Comparison of ENCODE assay signal across 8 mouse cellular contexts in the genomic region with DNA sequence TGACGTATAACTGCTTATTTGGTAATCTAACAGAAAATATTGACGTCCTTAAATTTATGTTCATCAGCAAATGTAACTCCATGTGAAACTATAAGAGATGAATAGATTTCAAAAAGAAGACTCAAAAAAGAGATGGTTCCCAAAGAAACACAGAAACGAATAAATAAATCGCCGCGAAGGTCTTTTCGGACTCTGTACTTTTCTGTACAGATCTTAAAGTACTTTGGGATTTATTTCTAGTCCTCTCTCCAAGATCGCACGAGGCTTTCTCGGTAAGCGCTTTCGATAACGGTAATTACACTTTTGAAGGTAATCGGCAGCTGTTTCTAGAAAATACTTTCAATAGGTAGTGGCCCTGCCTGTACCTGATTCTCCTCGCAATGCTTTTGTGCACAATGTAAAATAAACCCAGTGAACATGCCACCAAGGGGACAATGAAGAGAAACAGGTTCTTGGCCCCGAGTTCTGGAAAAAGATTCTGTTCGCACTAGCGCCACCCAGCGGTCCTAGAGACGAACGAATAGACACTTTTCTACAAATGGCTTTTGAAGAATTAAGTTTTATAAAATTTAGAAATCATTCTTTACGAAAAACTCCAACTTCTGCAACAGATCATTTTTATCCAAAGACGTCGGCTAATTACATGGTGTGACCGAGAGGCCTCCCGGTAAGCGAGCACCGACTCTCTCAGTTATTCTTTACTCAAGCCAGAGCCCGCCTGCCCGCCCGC. TPM values are rescaled to one million over a fixed set of nuclear protein-coding genes. Genes with fewer than 3 reads are reported as not detected.
DNase-seq lines count a peak whose midpoint lies in the region; ATAC-seq and TF ChIP-seq lines count a peak whose summit lies in the region.

No protein-coding gene starts in this region.

- no peak for TF ChIP-seq POLR2A in ES-Bruce4 (IDR thresholded peaks at IDR 0.05; ENCODE audit: insufficient read depth, low read length)

- peak overlapping the region; percentile 78 for H3K9ac ChIP-seq in ES-Bruce4 (ENCODE audit: low read depth, poor library complexity, severe bottlenecking)
- H3K9ac ChIP-seq in limb, embryonic 12.5 days (replicated peaks), result no peak overlapping the region
- H3K9ac ChIP-seq in midbrain, embryonic 14.5 days (replicated peaks; ENCODE audit: low read length), result peak overlapping the region; percentile 46; the same call in 1 of the 2 replicates

- peak overlapping the region; percentile 85 for H3K4me2 ChIP-seq in limb, embryonic 12.5 days
- H3K4me2 ChIP-seq in midbrain, embryonic 14.5 days (ENCODE audit: low read length), result peak overlapping the region; percentile 72

- 2% methylated on average over 31 of the region's 31 CpGs for WGBS in limb, embryonic 12.5 days
- 2% methylated on average over 31 of the region's 31 CpGs for WGBS in midbrain, embryonic 14.5 days

- intact Hi-C loops in gastrocnemius, postnatal 14 days (cut with DNase I; ENCODE audit: low total_unique reads), result loop anchor here (5.0 kb wide), 1 partner anchor 263 kb away; no protein-coding TSS in a partner anchor
- intact Hi-C loops in heart, postnatal 14 days (cut with DNase I), result loop anchor here (5.0 to 10.0 kb wide), 3 partner anchors 263 to 1020 kb away; no protein-coding TSS in a partner anchor

- H3K4me1 ChIP-seq in ES-Bruce4 (ENCODE audit: control insufficient read depth, insufficient read depth, low read length), result no peaks in the 10 kb centered on the region
- H3K4me1 ChIP-seq in limb, embryonic 12.5 days (replicated peaks), result peaks cover 25% of the 10 kb centered on the region
- 0 out of 2 replicates have a peak, but pooled peaks cover 10% of the 10 kb centered on the region for H3K4me1 ChIP-seq in midbrain, embryonic 14.5 days (ENCODE audit: control insufficient read depth, insufficient read depth, low read length)

- peak overlapping the region; percentile 95 for H3K4me3 ChIP-seq in ES-Bruce4 (ENCODE audit: low read depth, low read length)
- peak overlapping the region; percentile 47 for H3K4me3 ChIP-seq in limb, embryonic 12.5 days (replicated peaks)
- peak overlapping the region; percentile 33 for H3K4me3 ChIP-seq in midbrain, embryonic 14.5 days (replicated peaks; ENCODE audit: low read depth, low read length)

- H3K36me3 ChIP-seq in ES-Bruce4 (ENCODE audit: control insufficient read depth, insufficient read depth, low read length, poor library complexity, severe bottlenecking), result no peaks in the 10 kb centered on the region
- no peaks in the 10 kb centered on the region for H3K36me3 ChIP-seq in limb, embryonic 12.5 days
- H3K36me3 ChIP-seq in midbrain, embryonic 14.5 days (ENCODE audit: control insufficient read depth, insufficient read depth, low read length), result no peaks in the 10 kb centered on the region

- no peak for ATAC-seq in limb, embryonic 12.5 days (ENCODE audit: insufficient number of reproducible peaks, insufficient read depth, low FRiP score, low TSS enrichment, low read depth)
- ATAC-seq in midbrain, embryonic 14.5 days (ENCODE audit: low FRiP score, low TSS enrichment), result no peak

- DNase-seq in gastrocnemius, postnatal 10 days, result peak; percentile 60
- no peak for DNase-seq in gastrocnemius, postnatal 14 days
- DNase-seq in embryo, embryonic 10 days (ENCODE audit: low spot score), result peak; percentile 94
- peak; percentile 53 to 69 for DNase-seq in heart, postnatal 14 days
- DNase-seq in midbrain, embryonic 14.5 days, result peak; percentile 87
- DNase-seq in frontal cortex, adult 2 months (ENCODE audit: extremely low spot score in 1 of 2, low spot score in 1 of 2), result no peak

- peak; percentile 31 for TF ChIP-seq CTCF in ES-Bruce4 (IDR thresholded peaks at IDR 0.05; ENCODE audit: low read depth, low read length)

- H3K27me3 ChIP-seq in ES-Bruce4 (ENCODE audit: control insufficient read depth, insufficient read depth, low read length, poor library complexity, severe bottlenecking), result peaks cover 37% of the 10 kb centered on the region
- peaks cover 88% of the 10 kb centered on the region for H3K27me3 ChIP-seq in limb, embryonic 12.5 days
- H3K27me3 ChIP-seq in midbrain, embryonic 14.5 days (ENCODE audit: control insufficient read depth, insufficient read depth, low read length), result peaks cover 92% of the 10 kb centered on the region

- H3K9me3 ChIP-seq in ES-Bruce4 (replicated peaks; ENCODE audit: control insufficient read depth, insufficient read depth, low read length, poor library complexity, severe bottlenecking), result no peaks in the 10 kb centered on the region
- no peaks in the 10 kb centered on the region for H3K9me3 ChIP-seq in limb, embryonic 12.5 days
- no peaks in the 10 kb centered on the region for H3K9me3 ChIP-seq in midbrain, embryonic 14.5 days (ENCODE audit: control insufficient read depth, low read length)

- TF ChIP-seq EP300 in ES-Bruce4 (IDR thresholded peaks at IDR 0.05; ENCODE audit: insufficient read depth, low read depth, low read length), result no peak

- no peak overlapping the region for H3K27ac ChIP-seq in ES-Bruce4 (ENCODE audit: insufficient read depth, low read length)
- no peak overlapping the region for H3K27ac ChIP-seq in limb, embryonic 12.5 days
- H3K27ac ChIP-seq in midbrain, embryonic 14.5 days (replicated peaks; ENCODE audit: low read depth, low read length), result peak overlapping the region; percentile 67

RNA-seq across cellular contexts. Expression of a gene that starts 1.9 kb away (rescaled TPM):
- total RNA-seq in gastrocnemius, postnatal 10 days (2021), result not detected
- total RNA-seq in gastrocnemius, postnatal 14 days (2021), result not detected
- 0.62 and 0.85 TPM in 2 replicates for polyA plus RNA-seq in ES-Bruce4 (2011; ENCODE audit: insufficient read depth, insufficient read length, low read depth, missing spikeins)
- total RNA-seq in heart, postnatal 14 days (2021), result under 1 TPM in 1 of 2 experiments, not detected in 1; 0.33 TPM
- not detected in 2 replicates for polyA plus RNA-seq in limb, embryonic 12.5 days (2016; fragmentation: Nextera tagmentation; extraction: Ambion mirVana)
- 2.4 and 3.1 TPM in 2 replicates for polyA plus RNA-seq in midbrain, embryonic 14.5 days (2014; fragmentation: Nextera tagmentation; extraction: Ambion mirVana)
- not detected in 2 replicates for polyA plus RNA-seq in frontal cortex, adult 2 months (2012; rRNA removed)

RNA-seq across cellular contexts. Expression of a gene that starts 19.1 kb away (rescaled TPM):
- not detected for total RNA-seq in gastrocnemius, postnatal 10 days (2021)
- total RNA-seq in gastrocnemius, postnatal 14 days (2021), result not detected
- 0.22 and 0.24 TPM in 2 replicates for polyA plus RNA-seq in ES-Bruce4 (2011; ENCODE audit: insufficient read depth, insufficient read length, low read depth, missing spikeins)
- not detected for total RNA-seq in heart, postnatal 14 days (2021)
- 0.09 and 0.13 TPM in 2 replicates for polyA plus RNA-seq in limb, embryonic 12.5 days (2016; fragmentation: Nextera tagmentation; extraction: Ambion mirVana)
- polyA plus RNA-seq in midbrain, embryonic 14.5 days (2014; fragmentation: Nextera tagmentation; extraction: Ambion mirVana), result 1.4 and 1.6 TPM in 2 replicates
- polyA plus RNA-seq in frontal cortex, adult 2 months (2012; rRNA removed), result 0.02 and 0.06 TPM in 2 replicates

Comparison
In these comparisons a context has a peak if more than half of its experiments do, and no peak if none do; other contexts are left out.
1. DNase-seq: peak in gastrocnemius, postnatal 10 days (single experiment), embryo, embryonic 10 days (single experiment), heart, postnatal 14 days (2 of 2) and midbrain, embryonic 14.5 days (single experiment); none in gastrocnemius, postnatal 14 days (single experiment) and frontal cortex, adult 2 months (0 of 2).
2. H3K4me3 ChIP-seq: peak in every context shown above with its lines; median percentile 95 in ES-Bruce4; 47 in limb, embryonic 12.5 days; 33 in midbrain, embryonic 14.5 days.